Mouse (Mus musculus) brain, embryonic 14.5 days (tissue): Measurements from ENCODE around the gene Ccdc73.
"Not testable (repeated sequence)": the region's sequence is repeated elsewhere in the genome, so short reads cannot be mapped to it uniquely, and the experiment has no call there.

Source experiments
- CTCF ChIP-seq: fragments of 200-500 bp; IDR thresholded peaks from 2 replicates; pipeline ENCODE4 v1.5.1; 2012; ENCODE audit warnings: inconsistent platforms, mild to moderate bottlenecking, moderate library complexity, borderline replicate concordance; ENCODE audit not compliant: insufficient read depth, insufficient read length; ENCODE audit errors: extremely low read depth
- POLR2A ChIP-seq: fragments of 200-500 bp; IDR thresholded peaks from 2 replicates; pipeline ENCODE4 v1.6.1; 2012; ENCODE audit warnings: mild to moderate bottlenecking, inconsistent platforms, borderline replicate concordance; ENCODE audit not compliant: poor library complexity, insufficient read depth, insufficient read length, severe bottlenecking; ENCODE audit errors: extremely low read depth

- not testable (repeated sequence) for TF ChIP-seq CTCF, POLR2A
Measured at GRCm38 (mm10) chr2:105025610-105026009, 158.0 kb downstream of the Ccdc73 start.
